Mouse (Mus musculus) C2C12 (cell line): ENCODE data around the gene Zp1.

ENCODE experiments used
- CEBPB ChIP-seq: IDR thresholded peaks from one replicate; pipeline ENCODE4 v1.6.1; 2011; ENCODE audit warnings: low read depth, mild to moderate bottlenecking, control low read depth, moderate library complexity
- CTCF ChIP-seq: IDR thresholded peaks from one replicate; pipeline ENCODE4 v1.5.1; 2011; ENCODE audit not compliant: control insufficient read depth, insufficient read depth, insufficient read length
- FOSL1 ChIP-seq: IDR thresholded peaks from one replicate; pipeline ENCODE4 v1.8.0; 2011; ENCODE audit warnings: mild to moderate bottlenecking, low read length; ENCODE audit not compliant: poor library complexity, insufficient read depth, severe bottlenecking
- MAX ChIP-seq: IDR thresholded peaks from one replicate; pipeline ENCODE4 v1.6.1; 2011; ENCODE audit warnings: mild to moderate bottlenecking, control low read depth
- MYOD1 ChIP-seq: IDR thresholded peaks from one replicate; pipeline ENCODE4 v1.6.1; 2011; ENCODE audit warnings: low read depth; ENCODE audit not compliant: control insufficient read depth, insufficient read length
- USF1 ChIP-seq: IDR thresholded peaks from one replicate; pipeline ENCODE4 v1.6.1; 2011; ENCODE audit warnings: low read depth, mild to moderate bottlenecking, control low read depth, moderate library complexity

DNA sequence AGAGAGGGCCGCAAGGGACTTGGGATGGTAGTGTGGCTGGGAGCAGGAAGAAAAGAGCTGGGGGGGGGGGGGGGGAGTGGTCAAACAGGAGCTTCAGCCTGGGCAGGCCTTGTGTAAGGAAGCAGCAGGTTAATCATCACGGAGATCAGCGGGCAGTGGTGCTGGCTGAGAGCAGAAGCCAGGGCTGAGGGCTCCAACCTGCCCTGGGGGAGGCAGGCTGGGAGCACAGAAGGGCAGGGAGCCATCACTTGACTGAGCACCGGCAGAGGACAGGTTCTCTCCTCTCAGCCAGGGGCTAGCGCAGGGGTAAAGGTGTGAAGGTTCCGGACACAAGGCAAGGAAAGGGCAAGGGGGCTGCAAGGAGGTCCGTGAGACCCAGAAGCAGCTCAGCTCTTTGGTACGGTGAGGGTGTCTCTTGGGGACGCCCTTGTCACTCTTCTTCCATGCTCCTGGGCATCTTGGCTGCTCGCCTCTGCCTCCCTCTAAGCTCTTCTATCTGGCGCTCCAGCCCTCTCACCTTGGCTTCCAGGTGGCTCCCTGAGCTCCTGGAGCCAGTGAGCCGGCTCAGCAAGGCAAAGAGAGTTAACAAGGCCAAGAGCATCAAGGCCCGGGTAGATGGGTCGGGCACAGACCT, 49.0 kb downstream of the Zp1 start:
- TF ChIP-seq CTCF, result no peak
- no peak for TF ChIP-seq USF1
- no peak for TF ChIP-seq CEBPB
- TF ChIP-seq MAX, result no peak
- TF ChIP-seq MYOD1, result no peak
- no peak for TF ChIP-seq FOSL1
